Mouse (Mus musculus): Measurements from ENCODE around the gene Chst11.

DNA sequence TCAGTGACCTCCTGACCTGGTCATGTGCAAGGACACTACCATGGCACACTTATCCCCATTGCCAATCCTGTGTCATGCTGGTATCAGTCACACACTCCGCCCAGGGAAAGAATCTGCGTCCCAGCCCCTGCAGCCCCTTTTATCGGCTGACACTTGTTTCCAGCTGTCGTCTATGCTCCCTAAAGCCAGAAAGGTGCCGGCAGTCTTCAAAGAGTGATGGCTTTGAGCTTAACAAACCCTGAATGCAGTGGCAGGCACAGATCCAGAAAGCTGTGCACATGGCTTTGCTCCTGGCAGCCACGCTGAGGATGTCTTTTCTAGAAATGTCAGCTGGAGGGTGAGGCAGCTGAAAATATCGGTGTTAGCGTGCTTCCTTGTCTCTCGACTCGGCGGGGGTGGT, 131.6 kb downstream of the Chst11 start:
- TF ChIP-seq GATA1 (IDR thresholded peaks at IDR 0.05; ENCODE audit: borderline replicate concordance, low read length) (no peak), FLI1 (IDR thresholded peaks at IDR 0.05; ENCODE audit: low read length) (no peak)

Data from megakaryocyte, embryonic 14.5 days (primary cell).